Mouse (Mus musculus): ENCODE measurements around the gene Dpysl5.
A peak's percentile ranks its signal among the peaks of the same experiment; 100 is the strongest.

The Dpysl5 gene

DNA sequence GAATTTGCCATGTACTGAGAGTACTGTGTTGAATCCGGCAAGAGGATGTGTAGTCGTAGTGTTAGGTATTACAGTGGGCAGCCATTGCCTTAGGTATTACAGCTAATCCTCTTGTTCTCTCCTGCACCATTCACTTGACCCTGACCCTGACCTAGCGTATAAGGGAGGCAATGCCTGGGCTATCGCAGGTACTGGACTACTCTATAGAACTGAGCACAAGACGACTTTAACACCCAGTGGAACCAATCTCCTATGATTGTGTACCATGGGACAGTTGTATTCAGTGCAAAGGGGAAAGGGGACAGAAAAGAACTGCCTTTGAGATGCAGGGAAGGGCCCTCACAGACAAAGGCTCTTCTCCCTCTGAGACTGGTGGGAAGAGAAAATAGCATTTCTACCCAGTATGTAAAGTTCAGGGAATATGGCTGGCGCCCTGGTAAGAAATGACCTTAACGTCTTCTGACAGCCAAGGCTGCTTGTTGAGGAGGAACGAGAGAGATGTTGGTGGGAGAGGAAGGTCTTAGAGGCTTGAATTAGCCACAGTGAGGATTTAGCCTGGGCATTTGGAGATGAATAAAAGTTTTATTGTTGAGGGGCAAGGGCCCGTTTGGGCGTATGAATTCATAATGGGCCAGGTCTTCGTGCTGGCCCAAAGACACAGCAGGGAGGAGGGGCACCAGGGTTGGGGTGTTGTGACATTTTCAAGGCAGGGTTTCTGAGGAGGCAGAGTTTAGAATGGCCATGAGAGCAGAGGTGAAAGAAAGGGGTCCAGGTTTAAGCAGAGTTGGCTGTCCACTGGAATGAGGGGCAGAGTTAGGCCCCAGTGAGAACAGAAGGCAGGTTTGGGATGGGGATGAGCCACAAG, 113.0 kb downstream of the Dpysl5 start:
- DNase-seq, result no peak

DNA sequence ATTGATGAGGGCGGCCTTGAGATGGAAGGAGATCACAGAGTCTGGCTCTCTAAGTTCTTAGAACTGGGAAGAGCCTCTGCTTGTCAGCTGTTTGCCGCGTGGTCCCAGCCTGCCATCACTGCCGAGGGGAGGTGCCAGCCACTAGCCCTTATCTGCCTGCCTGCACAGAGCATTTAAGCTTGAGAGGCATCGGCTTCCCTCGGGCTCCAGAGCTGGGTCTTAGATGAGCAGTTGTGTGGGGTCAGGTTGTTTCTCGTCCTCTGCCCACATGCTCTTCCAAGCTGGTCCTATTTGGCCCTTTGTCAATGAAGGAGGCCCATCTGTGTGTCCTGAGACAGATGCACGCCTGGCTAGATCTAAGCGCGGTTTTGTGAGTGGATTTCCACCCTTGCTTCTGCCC, 113.8 kb downstream of the Dpysl5 start:
- DNase-seq, result no peak

DNA sequence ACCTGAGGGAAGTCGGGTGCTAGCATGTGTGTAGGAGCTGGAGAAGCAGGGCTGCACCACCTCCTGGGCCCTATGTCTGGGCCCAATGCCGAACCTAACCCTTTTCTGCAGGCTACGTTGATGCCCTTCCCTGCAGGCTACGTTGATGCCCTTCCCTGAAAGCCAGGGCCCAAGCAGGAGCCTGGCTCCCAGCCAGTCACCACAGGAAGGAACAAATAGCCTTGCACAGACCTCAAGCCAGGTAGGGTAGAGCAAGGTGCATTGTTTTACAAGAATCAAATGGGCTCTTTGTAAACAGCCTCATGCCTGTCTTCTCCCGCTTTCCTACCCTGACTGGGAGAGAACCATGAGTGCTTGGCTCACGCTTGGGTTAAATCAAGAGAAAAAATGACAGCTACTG, 114.5 kb downstream of the Dpysl5 start:
- no peak for DNase-seq

DNA sequence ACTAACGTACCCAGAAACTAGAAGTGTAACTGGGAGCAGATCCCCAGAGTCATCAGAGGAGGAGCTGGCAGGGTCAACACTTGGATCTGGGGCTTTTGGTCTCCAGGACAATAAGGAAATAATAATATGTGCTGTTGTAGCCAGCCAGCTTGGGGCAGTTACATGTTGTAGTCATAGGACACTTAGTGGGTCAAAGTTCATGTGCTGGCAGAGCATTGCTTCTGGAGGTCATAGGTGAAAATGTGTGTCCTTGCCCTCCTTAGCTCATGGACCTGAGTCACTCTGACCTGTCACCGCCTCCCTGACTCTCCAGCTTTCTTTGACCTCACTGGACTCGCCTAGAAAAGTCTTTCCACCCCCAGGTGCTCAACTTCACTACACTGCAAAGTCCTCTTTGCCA, 122.1 kb downstream of the Dpysl5 start:
- peak; percentile 39 to 56 for DNase-seq

DNA sequence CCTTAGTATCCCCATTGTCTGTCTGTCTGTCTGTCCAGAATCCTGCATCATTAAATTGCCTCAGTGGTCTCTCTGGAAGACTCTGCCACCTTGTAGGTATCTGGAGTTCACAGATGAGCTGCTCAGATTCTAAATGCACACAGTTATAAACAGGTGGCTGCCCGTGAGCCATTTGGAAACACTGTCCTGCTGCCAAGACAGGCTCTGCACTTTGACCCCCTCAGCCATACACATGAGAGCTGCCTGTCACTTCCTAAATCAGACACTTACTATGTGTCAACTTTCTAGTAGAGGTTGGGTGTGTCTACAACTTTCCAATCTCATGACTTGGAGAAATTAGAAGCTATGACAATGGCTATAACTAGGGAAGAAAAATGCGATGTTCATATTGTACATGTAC, 128.4 kb downstream of the Dpysl5 start:
- DNase-seq, result peak; percentile 24 to 32

DNA sequence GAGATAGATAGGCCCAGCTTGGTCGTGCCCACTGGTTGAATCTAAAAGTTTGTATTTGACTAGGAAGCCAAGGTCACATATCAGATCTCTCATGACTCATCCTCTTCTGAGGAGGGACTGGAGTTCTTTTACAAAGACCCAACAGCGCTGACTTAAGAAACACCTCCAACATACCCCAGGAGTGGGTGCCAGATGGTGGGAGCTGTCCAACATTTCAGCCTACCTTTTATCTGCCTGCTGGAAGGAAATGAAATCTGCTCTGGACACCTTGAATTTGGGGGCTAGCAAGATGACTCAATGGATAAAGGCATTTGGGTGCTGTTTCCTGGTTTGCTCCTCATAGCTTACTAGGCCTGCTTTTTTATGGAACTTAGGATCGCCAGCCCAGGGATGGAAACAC, 130.5 kb downstream of the Dpysl5 start:
- no peak for DNase-seq
